Mouse (Mus musculus) forebrain, embryonic 14.5 days (tissue): ENCODE data around the gene Catsperd. TPM values are rescaled to one million over a fixed set of nuclear protein-coding genes. Genes with fewer than 3 reads are reported as not detected.

ENCODE experiments used
- ATAC-seq: fragments of 200-750 bp; cut with Nextera tagmentation; 2 replicates; pipeline ENCODE4 v1.8.0; 2017; ENCODE audit warnings: mild to moderate bottlenecking, moderate library complexity
- DNase-seq: peaks from one replicate; pipeline ENCODE4 v3.0.0-alpha.2; 2015; ENCODE audit warnings: low spot score
- H3K27ac ChIP-seq: fragments of 300-500 bp; sonication (generic); 2 replicates; pipeline ENCODE4 v1.5.1; 2014; ENCODE audit warnings: low read depth, mild to moderate bottlenecking, control low read depth, low read length, moderate library complexity
- H3K27me3 ChIP-seq: fragments of 300-500 bp; sonication (generic); replicated peaks from 2 replicates; pipeline ENCODE4 v1.6.1; 2014; ENCODE audit warnings: low read length, control low read depth, mixed read lengths; ENCODE audit not compliant: control insufficient read depth, insufficient read depth
- H3K36me3 ChIP-seq: fragments of 300-500 bp; sonication (generic); 2 replicates; pipeline ENCODE4 v1.6.1; 2014; ENCODE audit warnings: low read length, control low read depth; ENCODE audit not compliant: control insufficient read depth, insufficient read depth
- H3K4me1 ChIP-seq: fragments of 300-500 bp; sonication (generic); 2 replicates; pipeline ENCODE4 v1.6.1; 2014; ENCODE audit warnings: antibody characterized with exemption, low read length, control low read depth; ENCODE audit not compliant: control insufficient read depth, insufficient read depth
- H3K4me2 ChIP-seq: fragments of 300-500 bp; sonication (generic); 2 replicates; pipeline ENCODE4 v1.6.1; 2014; ENCODE audit warnings: mild to moderate bottlenecking, control low read depth, low read length
- H3K4me3 ChIP-seq: fragments of 300-500 bp; sonication (generic); 2 replicates; pipeline ENCODE4 v1.5.1; 2014; ENCODE audit warnings: low read depth, low read length, control low read depth
- H3K9ac ChIP-seq: fragments of 300-500 bp; sonication (generic); 2 replicates; pipeline ENCODE4 v1.6.1; 2014; ENCODE audit warnings: mild to moderate bottlenecking, low read length, control low read depth, moderate library complexity
- H3K9me3 ChIP-seq: fragments of 300-500 bp; sonication (generic); replicated peaks from 2 replicates; pipeline ENCODE4 v1.6.1; 2016; ENCODE audit warnings: low read length, control low read depth, mixed read lengths; ENCODE audit not compliant: control insufficient read depth
- WGBS: fragments of 180-500 bp; shearing (Covaris S2); extraction: QIAGEN DNeasy Blood & Tissue Kit; methylation state at CpG from one replicate; pipeline ENCODE4 v1.1.7; 2014; 5-methylcytosine and 5-hydroxymethylcytosine counted together
- polyA plus RNA-seq: library from polyadenylated mRNA; unstranded; fragments of >200 nt; fragmentation: Nextera tagmentation; extraction: Ambion mirVana; gene quantifications from 2 replicates; pipeline ENCODE4 v1.2.1, GENCODE M21; 2014

Gene Catsperd
- polyA plus RNA-seq, 1 experiment from 2014 or later = 1.2 TPM

DNA sequence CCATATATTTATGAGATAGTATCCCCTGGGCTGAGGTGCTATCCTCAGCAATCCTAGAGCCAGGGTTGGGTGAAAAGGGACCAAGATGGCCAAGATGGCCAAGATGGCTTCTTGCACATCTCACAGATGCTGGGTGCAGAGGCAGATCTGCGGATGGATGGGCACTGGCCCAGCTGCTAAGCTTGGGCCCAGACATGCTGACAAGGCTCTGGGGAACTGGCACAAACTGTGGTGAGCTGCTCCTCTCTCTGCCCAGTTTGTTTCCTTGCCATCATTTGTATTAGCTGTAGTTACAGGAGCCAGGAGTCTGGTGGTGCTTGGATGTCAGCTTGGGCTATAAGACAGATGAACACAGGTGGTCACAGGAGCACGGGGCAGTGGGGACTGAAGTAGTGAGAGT, 56.7 kb downstream of the Catsperd start:
- no peaks in the 10 kb centered on the region for H3K27me3 ChIP-seq
- H3K36me3 ChIP-seq = peaks cover 72% of the 10 kb centered on the region
- H3K4me2 ChIP-seq = no peak overlapping the region
- no peaks in the 10 kb centered on the region for H3K4me1 ChIP-seq
- 91% methylated on average over 2 of the region's 2 CpGs for WGBS
- no peak overlapping the region for H3K27ac ChIP-seq
- DNase-seq (no peak), ATAC-seq (no peak)
- H3K9me3 ChIP-seq = no peaks in the 10 kb centered on the region
- H3K9ac ChIP-seq = no peak overlapping the region
- no peak overlapping the region for H3K4me3 ChIP-seq

DNA sequence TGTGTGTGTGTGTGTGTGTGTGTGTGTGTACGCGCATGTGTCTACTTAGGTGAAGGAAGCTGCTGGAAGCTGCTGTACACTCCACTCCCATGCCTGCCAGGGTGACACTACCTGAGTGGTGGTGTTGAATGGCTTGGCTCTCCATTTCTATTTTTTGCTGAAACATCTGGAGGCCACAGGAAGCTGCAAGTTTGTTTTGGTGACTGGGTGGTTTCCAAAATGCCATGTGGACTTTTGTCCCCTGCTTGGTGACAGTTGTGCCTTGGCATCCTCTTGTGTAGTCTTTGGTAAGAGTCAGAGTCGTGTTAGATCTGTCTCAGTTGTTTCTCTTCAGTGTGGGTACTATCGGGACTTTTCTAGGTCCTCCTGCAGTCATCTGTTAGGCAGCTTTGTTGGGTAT, 58.9 kb downstream of the Catsperd start:
- no peaks in the 10 kb centered on the region for H3K9me3 ChIP-seq
- no peak overlapping the region for H3K4me3 ChIP-seq
- H3K4me1 ChIP-seq = no peaks in the 10 kb centered on the region
- ATAC-seq (no peak), DNase-seq (no peak)
- no peak overlapping the region for H3K9ac ChIP-seq
- peaks cover 78% of the 10 kb centered on the region for H3K36me3 ChIP-seq
- 96% methylated on average over 4 of the region's 4 CpGs for WGBS
- H3K27me3 ChIP-seq = no peaks in the 10 kb centered on the region
- H3K27ac ChIP-seq = no peak overlapping the region
- H3K4me2 ChIP-seq = no peak overlapping the region

DNA sequence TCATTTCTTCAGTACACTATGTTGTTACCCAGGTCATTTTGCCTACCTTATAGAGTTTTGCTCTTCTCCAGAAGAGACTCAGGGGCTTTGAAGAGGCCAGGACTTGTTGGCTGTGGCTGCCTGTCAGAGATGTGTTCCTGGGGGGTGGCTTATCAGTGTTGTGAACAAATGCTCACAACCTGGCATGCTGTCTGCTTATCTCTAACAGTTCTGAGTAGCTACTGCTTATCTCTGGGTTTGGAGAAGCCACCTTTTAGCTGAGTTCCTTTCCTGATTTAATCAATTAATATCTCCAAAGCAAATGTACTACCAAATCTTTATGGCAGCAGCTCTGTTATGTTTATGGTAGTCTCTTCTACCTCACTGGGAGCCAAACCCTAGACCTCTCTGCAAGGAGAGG, 60.1 kb downstream of the Catsperd start:
- Histone ChIP-seq H3K27me3 (no peaks in the 10 kb centered on the region), H3K9ac (no peak overlapping the region), H3K4me1 (no peaks in the 10 kb centered on the region), H3K4me3 (no peak overlapping the region), H3K9me3 (no peaks in the 10 kb centered on the region), H3K27ac (no peak overlapping the region), H3K4me2 (no peak overlapping the region), H3K36me3 (peaks cover 76% of the 10 kb centered on the region)
- ATAC-seq (no peak), DNase-seq (no peak)

DNA sequence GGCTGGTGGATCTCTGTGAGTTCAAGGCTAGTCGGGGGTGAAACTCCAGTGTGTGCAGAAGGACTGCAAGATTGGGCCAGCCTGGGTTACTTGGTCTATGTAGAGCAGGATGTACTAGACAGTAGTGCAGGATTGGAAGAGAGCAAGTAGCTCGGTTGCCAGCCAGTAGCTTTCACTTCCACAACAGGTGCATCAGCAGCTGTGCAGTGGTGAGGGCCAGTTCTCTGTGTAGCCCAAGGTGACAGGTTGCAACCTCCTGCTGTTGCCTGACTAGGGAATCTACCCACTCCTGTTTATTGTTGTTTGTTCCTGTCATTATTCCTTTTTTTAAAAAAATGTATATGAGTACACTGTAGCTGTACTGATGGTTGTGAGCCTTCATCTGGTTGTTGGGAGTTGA, 60.7 kb downstream of the Catsperd start:
- DNase-seq (no peak), ATAC-seq (no peak)
- no peak overlapping the region for H3K27ac ChIP-seq
- H3K9ac ChIP-seq = no peak overlapping the region
- H3K36me3 ChIP-seq = peaks cover 76% of the 10 kb centered on the region
- H3K4me1 ChIP-seq = peaks cover 4% of the 10 kb centered on the region
- no peaks in the 10 kb centered on the region for H3K9me3 ChIP-seq
- H3K4me3 ChIP-seq = no peak overlapping the region
- WGBS = 92% methylated on average over 2 of the region's 2 CpGs
- no peak overlapping the region for H3K4me2 ChIP-seq
- H3K27me3 ChIP-seq = no peaks in the 10 kb centered on the region

DNA sequence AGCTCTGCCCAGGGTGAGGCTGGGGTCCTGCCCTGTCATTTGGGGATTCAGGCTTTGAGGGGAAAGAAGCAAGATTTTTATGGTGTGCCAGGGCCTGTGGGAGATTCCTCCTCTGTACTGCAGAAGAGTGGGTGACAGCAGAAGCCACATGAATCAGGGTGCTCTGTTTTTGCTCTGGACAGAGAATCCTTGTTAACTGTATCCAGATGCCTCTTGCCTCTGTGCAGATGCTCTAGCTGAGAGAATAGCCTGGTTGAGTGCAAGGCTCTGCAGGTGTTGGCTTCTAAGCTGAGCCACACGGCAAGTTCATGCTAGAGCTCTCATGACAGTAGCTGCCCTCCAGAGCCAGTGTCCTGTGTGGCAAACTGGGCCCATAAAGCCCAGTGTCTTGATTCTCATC, 65.5 kb downstream of the Catsperd start:
- H3K4me3 ChIP-seq = no peak overlapping the region
- 20% methylated on average over 1 of the region's 1 CpGs for WGBS
- H3K36me3 ChIP-seq = peaks cover 77% of the 10 kb centered on the region
- DNase-seq (no peak), ATAC-seq (no peak)
- H3K9ac ChIP-seq = peak overlapping the region; percentile 32; the same call in 1 of the 2 replicates
- peaks cover 12% of the 10 kb centered on the region for H3K4me1 ChIP-seq
- H3K9me3 ChIP-seq = no peaks in the 10 kb centered on the region
- H3K27me3 ChIP-seq = no peaks in the 10 kb centered on the region
- H3K4me2 ChIP-seq = no peak overlapping the region
- peak overlapping the region; percentile 48; the same call in 1 of the 2 replicates for H3K27ac ChIP-seq

DNA sequence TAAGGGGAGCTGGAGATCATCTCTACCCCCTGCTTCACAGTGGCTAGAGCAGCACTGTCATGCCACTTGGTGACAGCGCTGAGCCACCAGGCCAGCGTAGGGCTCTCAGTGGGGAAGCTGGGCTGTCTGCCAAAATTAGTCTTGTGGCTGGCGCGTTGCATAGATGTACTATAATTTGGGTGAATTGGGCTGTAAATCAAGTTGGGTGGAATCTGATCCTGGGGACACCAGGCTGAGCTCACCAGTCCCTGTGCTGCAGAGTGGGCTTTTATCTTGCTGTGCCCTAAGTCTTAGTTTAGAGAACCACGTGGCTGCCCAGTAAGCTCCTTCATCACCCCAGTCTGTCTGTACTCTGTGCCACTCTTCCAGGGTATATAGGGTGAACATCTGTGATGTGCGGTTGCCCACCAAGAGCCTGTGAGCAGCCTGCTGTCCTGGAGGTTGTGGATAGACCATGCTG, 65.9 kb downstream of the Catsperd start:
- H3K9me3 ChIP-seq = no peaks in the 10 kb centered on the region
- H3K4me1 ChIP-seq = peaks cover 12% of the 10 kb centered on the region
- peaks cover 77% of the 10 kb centered on the region for H3K36me3 ChIP-seq
- 0 out of 2 replicates have a peak overlapping the region, but pooled peaks have one; percentile 32 for H3K9ac ChIP-seq
- no peak overlapping the region for H3K4me2 ChIP-seq
- no peak overlapping the region for H3K4me3 ChIP-seq
- ATAC-seq (peak; percentile 87), DNase-seq (peak; percentile 91)
- H3K27ac ChIP-seq = peak overlapping the region; percentile 48; the same call in 1 of the 2 replicates
- WGBS = 17% methylated on average over 6 of the region's 6 CpGs
- H3K27me3 ChIP-seq = no peaks in the 10 kb centered on the region

DNA sequence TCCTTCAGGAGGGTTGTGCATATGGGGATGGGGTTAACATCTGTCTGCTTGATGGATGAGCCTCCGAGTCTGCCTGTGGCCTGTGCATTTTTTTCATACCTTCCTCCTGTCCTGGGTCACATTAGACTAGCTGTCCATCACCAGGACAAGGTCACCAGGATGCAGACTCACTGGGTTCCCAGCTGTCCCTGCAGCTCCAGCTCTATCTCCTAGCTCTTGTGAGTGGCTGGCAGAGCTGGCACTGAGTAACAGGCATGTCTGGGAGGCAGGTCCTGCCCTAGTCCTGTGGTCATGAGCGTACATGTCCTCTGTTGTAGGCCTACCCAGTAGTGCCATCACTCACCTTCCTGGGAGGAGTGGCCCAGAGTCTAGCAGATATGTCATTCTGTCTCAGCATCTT, 72.5 kb downstream of the Catsperd start:
- no peaks in the 10 kb centered on the region for H3K9me3 ChIP-seq
- H3K36me3 ChIP-seq = peaks cover 97% of the 10 kb centered on the region
- DNase-seq (no peak), ATAC-seq (no peak)
- no peak overlapping the region for H3K4me2 ChIP-seq
- no peak overlapping the region for H3K4me3 ChIP-seq
- H3K4me1 ChIP-seq = no peaks in the 10 kb centered on the region
- H3K27me3 ChIP-seq = no peaks in the 10 kb centered on the region
- H3K27ac ChIP-seq = no peak overlapping the region
- WGBS = 93% methylated on average over 2 of the region's 2 CpGs
- no peak overlapping the region for H3K9ac ChIP-seq

DNA sequence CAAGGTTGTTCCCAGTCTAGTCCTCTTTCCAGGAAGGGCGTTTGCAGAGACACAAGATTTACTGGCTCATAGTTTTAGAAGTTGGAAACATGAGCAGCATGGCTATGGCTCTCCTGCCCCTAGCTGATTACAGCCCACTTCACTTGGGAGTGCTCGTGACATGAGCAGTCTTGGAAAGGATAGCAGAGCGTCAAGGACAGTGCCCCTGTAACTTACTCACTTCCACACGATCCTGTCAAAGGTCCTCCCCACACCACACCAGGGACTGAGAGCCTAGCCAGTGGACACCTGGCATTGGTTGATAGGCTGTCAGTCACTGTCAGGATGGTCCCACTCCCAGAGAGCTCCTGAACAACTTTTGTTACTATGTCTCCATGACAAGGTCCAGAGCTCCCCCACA, 75.1 kb downstream of the Catsperd start:
- no peaks in the 10 kb centered on the region for H3K4me1 ChIP-seq
- no peak for DNase-seq
- no peak overlapping the region for H3K9ac ChIP-seq
- H3K4me3 ChIP-seq = no peak overlapping the region
- peaks cover 97% of the 10 kb centered on the region for H3K36me3 ChIP-seq
- WGBS = 86% methylated on average over 4 of the region's 4 CpGs
- H3K27ac ChIP-seq = no peak overlapping the region
- no peak for ATAC-seq
- no peaks in the 10 kb centered on the region for H3K27me3 ChIP-seq
- no peaks in the 10 kb centered on the region for H3K9me3 ChIP-seq
- no peak overlapping the region for H3K4me2 ChIP-seq

DNA sequence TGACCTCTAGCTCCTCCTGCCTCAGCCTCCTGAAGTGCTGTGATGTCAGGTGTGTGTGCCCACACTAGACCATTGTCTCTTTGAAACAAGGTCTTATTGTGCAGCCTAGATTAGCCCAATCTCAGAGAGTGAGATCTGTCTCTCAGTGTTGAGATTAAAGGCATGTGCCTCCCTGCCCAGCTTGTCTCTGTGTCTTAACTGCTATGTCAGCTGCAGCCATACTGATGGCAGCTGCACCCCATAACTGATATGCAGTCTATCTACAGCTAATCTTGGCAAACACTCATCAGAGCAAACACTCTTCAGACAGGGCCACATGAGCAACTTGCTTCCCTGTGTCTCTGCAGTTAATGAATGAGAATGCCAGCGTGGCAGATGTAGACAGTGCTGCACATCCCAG, 78.6 kb downstream of the Catsperd start:
- DNase-seq = no peak
- no peak overlapping the region for H3K9ac ChIP-seq
- no peak overlapping the region for H3K4me3 ChIP-seq
- H3K4me1 ChIP-seq = no peaks in the 10 kb centered on the region
- H3K36me3 ChIP-seq = peaks cover 97% of the 10 kb centered on the region
- no peaks in the 10 kb centered on the region for H3K9me3 ChIP-seq
- H3K27ac ChIP-seq = no peak overlapping the region
- 96% methylated on average over 1 of the region's 1 CpGs for WGBS
- no peak overlapping the region for H3K4me2 ChIP-seq
- no peaks in the 10 kb centered on the region for H3K27me3 ChIP-seq
- no peak for ATAC-seq
